Mouse (Mus musculus) hindbrain, embryonic 14.5 days (tissue): ENCODE results near the gene Slc7a5. TPM values are rescaled to one million over a fixed set of nuclear protein-coding genes. Genes with fewer than 3 reads are reported as not detected.

Experiments used
- ATAC-seq: fragments of 200-750 bp; cut with Nextera tagmentation; 2 replicates; pipeline ENCODE4 v1.8.0; 2017; ENCODE audit warnings: moderate number of reproducible peaks, mild to moderate bottlenecking, moderate TSS enrichment, moderate library complexity; ENCODE audit not compliant: low FRiP score
- DNase-seq: peaks from one replicate; pipeline ENCODE4 v3.0.0-alpha.2; 2015; ENCODE audit warnings: low spot score
- H3K27ac ChIP-seq: fragments of 300-500 bp; sonication (generic); 2 replicates; pipeline ENCODE4 v1.5.1; 2014; ENCODE audit warnings: mild to moderate bottlenecking, moderate library complexity
- H3K27me3 ChIP-seq: fragments of 300-500 bp; sonication (generic); 2 replicates; pipeline ENCODE4 v1.6.1; 2014; ENCODE audit warnings: mild to moderate bottlenecking, low read length, mixed read lengths; ENCODE audit not compliant: control insufficient read depth, insufficient read depth
- H3K36me3 ChIP-seq: fragments of 300-500 bp; sonication (generic); replicated peaks from 2 replicates; pipeline ENCODE4 v1.6.1; 2014; ENCODE audit not compliant: control insufficient read depth, insufficient read depth
- H3K4me1 ChIP-seq: fragments of 300-500 bp; sonication (generic); replicated peaks from 2 replicates; pipeline ENCODE4 v1.6.1; 2014; ENCODE audit warnings: antibody characterized with exemption, low read length, mixed read lengths; ENCODE audit not compliant: control insufficient read depth, insufficient read depth
- H3K4me2 ChIP-seq: fragments of 300-500 bp; sonication (generic); replicated peaks from 2 replicates; pipeline ENCODE4 v1.6.1; 2014; ENCODE audit warnings: mild to moderate bottlenecking, moderate library complexity
- H3K4me3 ChIP-seq: fragments of 300-500 bp; sonication (generic); replicated peaks from 2 replicates; pipeline ENCODE4 v1.5.1; 2014; ENCODE audit warnings: mild to moderate bottlenecking, low read length
- H3K9ac ChIP-seq: fragments of 300-500 bp; sonication (generic); 2 replicates; pipeline ENCODE4 v1.6.1; 2014
- H3K9me3 ChIP-seq: fragments of 300-500 bp; sonication (generic); 2 replicates; pipeline ENCODE4 v1.6.1; 2016; ENCODE audit warnings: low read length; ENCODE audit not compliant: control insufficient read depth
- WGBS: fragments of 180-500 bp; shearing (Covaris S2); extraction: QIAGEN DNeasy Blood & Tissue Kit; methylation state at CpG from one replicate; pipeline ENCODE4 v1.1.7; 2014; 5-methylcytosine and 5-hydroxymethylcytosine counted together
- polyA plus RNA-seq: library from polyadenylated mRNA; unstranded; fragments of >200 nt; fragmentation: Nextera tagmentation; extraction: Ambion mirVana; gene quantifications from 2 replicates; pipeline ENCODE4 v1.2.1, GENCODE M21; 2014

The Slc7a5 gene
- polyA plus RNA-seq, 1 experiment from 2014 or later: 57.3 TPM

DNA sequence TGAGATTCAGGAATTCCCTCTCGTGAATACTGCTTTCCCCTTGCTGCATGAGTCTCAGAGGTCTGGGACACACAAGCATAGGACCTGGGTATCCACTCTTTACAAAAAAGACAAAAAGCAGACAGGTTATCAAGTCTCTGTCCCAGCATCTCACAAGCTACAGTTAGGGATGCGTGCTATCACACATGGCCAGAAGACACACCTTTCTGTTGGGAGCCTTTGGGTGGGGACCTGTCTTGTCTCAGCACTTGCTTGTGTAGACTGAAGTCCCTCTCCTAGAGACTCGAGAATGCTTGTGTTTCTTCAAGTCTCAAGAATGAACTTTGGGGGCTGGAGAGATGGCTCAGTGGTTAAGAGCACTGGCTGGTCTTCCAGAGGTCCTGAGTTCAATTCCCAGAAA, 5.3 kb upstream of the Slc7a5 start:
- Histone ChIP-seq H3K36me3 (no peaks in the 10 kb centered on the region), H3K4me2 (no peak overlapping the region), H3K27me3 (no peaks in the 10 kb centered on the region; the same call in 1 of the 2 replicates), H3K9me3 (no peaks in the 10 kb centered on the region), H3K4me1 (peaks cover 3% of the 10 kb centered on the region), H3K27ac (no peak overlapping the region), H3K4me3 (no peak overlapping the region), H3K9ac (no peak overlapping the region)
- 73% methylated on average over 3 of the region's 3 CpGs for WGBS
- DNase-seq (no peak), ATAC-seq (no peak)

DNA sequence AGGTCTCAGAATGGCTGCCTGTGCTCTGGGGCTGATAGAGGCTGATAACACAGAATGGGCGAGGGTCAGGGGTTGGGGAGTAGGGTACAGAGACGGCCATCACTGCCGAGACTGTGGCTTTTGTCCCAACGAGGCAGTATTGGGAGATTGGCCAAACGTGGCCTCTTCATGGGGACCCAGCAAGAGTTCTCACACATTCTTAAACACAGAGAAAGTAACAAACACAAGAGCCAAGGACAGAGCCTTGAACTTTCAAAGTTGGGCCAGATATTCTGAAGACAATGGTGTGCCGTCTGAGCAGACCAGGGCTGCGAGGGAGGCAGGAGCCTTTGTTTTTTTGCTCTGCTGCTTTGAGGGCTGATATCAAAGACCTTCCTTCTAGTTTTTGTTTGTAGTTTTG, 4.5 kb upstream of the Slc7a5 start:
- no peak overlapping the region for H3K27ac ChIP-seq
- no peak overlapping the region for H3K4me2 ChIP-seq
- WGBS: 66% methylated on average over 7 of the region's 7 CpGs
- H3K27me3 ChIP-seq: no peaks in the 10 kb centered on the region; the same call in 1 of the 2 replicates
- H3K36me3 ChIP-seq: no peaks in the 10 kb centered on the region
- no peaks in the 10 kb centered on the region for H3K9me3 ChIP-seq
- no peak overlapping the region for H3K4me3 ChIP-seq
- no peak overlapping the region for H3K9ac ChIP-seq
- peaks cover 5% of the 10 kb centered on the region for H3K4me1 ChIP-seq
- no peak for ATAC-seq
- DNase-seq: no peak

DNA sequence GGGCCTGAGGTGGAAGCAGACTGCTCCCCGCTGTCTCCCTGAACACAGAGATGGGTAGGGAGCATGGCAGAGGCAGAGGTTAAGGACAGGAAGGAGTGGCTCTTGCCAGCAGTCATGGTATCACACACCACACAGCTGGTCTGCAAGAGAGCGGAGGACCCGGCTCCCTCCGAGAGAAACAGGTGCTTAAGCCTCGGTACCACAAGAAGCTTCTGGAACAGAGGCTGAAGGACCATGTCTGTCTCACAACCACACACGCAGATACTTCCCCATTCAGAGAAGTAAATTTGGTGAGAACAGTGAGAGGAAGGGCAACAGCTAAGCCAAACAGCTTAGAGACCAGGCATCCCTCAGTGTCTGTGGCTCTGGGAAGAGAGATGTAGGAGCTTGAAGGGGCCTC, 3.9 kb upstream of the Slc7a5 start:
- DNase-seq (no peak), ATAC-seq (no peak)
- Histone ChIP-seq H3K4me3 (no peak overlapping the region), H3K36me3 (no peaks in the 10 kb centered on the region), H3K4me1 (peaks cover 7% of the 10 kb centered on the region), H3K9ac (no peak overlapping the region), H3K4me2 (no peak overlapping the region), H3K27me3 (no peaks in the 10 kb centered on the region; the same call in 1 of the 2 replicates), H3K9me3 (no peaks in the 10 kb centered on the region), H3K27ac (no peak overlapping the region)
- WGBS: 88% methylated on average over 6 of the region's 6 CpGs

DNA sequence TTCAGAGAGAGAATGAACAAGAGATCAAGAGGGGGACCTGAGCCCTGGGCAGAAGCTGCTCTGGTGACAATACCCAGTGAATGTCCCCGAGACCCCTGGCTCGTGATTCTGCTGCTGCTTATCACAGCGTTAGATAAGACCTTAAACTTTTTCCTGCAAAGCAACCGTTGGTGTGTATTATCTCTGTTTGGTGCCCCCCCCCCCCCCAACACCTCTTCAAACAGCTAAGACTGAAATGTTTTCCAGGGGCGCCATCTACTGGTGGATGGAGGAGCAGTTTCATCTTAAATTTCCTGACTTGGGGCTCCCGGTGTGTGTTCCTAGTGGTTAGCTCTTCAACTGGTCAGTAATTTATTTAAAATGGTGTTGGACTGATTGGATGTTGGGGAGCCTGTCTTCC, 2.2 kb upstream of the Slc7a5 start:
- Histone ChIP-seq H3K27me3 (no peaks in the 10 kb centered on the region; the same call in 1 of the 2 replicates), H3K4me3 (no peak overlapping the region), H3K4me2 (no peak overlapping the region), H3K4me1 (peaks cover 22% of the 10 kb centered on the region), H3K36me3 (no peaks in the 10 kb centered on the region), H3K9ac (no peak overlapping the region), H3K27ac (no peak overlapping the region), H3K9me3 (no peaks in the 10 kb centered on the region)
- 4% methylated on average over 6 of the region's 6 CpGs for WGBS
- DNase-seq: peak; percentile 82
- ATAC-seq: no peak

DNA sequence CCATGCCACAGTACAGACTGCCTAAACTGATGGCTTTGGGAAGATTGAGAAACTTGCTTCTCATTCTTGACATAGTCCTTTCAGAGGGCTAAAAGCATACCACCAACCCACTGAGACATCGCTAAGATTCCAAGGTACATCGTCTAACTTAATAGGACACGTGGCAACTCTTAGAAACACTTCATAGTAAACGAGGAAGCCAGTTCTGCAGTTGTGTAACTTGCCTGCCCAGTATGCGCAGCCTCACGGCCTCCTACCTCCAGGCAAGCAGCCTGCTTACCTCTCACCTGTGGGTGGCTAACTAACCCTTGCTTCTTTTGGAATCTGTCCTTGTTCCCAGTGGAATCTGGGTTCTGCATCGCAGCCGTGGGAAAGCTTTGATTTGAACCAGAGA, 1.7 kb upstream of the Slc7a5 start:
- DNase-seq (no peak), ATAC-seq (no peak)
- 71% methylated on average over 8 of the region's 8 CpGs for WGBS
- Histone ChIP-seq H3K36me3 (no peaks in the 10 kb centered on the region), H3K4me2 (no peak overlapping the region), H3K4me1 (peaks cover 22% of the 10 kb centered on the region), H3K9ac (no peak overlapping the region), H3K27me3 (no peaks in the 10 kb centered on the region; the same call in 1 of the 2 replicates), H3K4me3 (no peak overlapping the region), H3K9me3 (no peaks in the 10 kb centered on the region), H3K27ac (no peak overlapping the region)

DNA sequence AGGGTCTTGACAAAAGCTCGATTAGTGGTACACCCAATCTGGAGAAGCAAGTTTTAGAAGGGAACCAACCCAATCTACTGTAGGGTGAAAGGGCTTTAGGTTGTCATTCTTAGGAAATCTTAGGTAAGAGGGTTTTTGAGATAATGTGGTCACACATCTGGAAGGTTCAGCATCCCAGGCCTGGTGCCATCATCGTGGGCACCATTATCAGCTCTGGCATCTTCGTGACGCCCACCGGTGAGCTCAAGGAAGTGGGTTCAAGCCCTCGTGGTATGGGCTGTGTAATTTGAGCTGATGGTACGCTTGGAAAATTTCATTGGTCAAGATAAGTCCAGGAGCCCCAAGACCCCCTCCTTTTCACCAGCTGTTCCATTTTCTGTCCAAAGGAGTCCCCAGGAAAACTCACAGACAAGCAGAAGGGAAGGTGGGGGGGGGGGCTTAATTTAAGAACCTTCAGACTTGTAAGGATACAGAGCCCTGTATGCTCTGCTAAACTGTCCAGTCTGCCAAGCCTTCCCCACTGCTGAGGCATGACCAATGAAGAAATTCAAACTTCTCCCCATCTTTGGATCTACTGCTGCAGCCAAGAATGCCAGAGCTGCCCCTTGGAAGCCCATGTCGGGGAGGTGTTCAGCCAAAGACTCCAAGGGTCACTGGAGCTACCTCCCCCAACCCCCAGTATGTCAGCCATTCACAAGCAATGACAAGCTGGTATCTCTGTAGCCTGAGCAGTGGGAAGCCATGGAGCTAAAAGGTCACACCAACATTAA, 1.1 kb upstream of the Slc7a5 start:
- 66% methylated on average over 8 of the region's 8 CpGs for WGBS
- Histone ChIP-seq H3K4me3 (no peak overlapping the region), H3K27ac (no peak overlapping the region), H3K4me1 (peaks cover 22% of the 10 kb centered on the region), H3K27me3 (no peaks in the 10 kb centered on the region; the same call in 1 of the 2 replicates), H3K9ac (no peak overlapping the region), H3K4me2 (no peak overlapping the region), H3K36me3 (no peaks in the 10 kb centered on the region), H3K9me3 (no peaks in the 10 kb centered on the region)
- ATAC-seq (no peak), DNase-seq (no peak)

DNA sequence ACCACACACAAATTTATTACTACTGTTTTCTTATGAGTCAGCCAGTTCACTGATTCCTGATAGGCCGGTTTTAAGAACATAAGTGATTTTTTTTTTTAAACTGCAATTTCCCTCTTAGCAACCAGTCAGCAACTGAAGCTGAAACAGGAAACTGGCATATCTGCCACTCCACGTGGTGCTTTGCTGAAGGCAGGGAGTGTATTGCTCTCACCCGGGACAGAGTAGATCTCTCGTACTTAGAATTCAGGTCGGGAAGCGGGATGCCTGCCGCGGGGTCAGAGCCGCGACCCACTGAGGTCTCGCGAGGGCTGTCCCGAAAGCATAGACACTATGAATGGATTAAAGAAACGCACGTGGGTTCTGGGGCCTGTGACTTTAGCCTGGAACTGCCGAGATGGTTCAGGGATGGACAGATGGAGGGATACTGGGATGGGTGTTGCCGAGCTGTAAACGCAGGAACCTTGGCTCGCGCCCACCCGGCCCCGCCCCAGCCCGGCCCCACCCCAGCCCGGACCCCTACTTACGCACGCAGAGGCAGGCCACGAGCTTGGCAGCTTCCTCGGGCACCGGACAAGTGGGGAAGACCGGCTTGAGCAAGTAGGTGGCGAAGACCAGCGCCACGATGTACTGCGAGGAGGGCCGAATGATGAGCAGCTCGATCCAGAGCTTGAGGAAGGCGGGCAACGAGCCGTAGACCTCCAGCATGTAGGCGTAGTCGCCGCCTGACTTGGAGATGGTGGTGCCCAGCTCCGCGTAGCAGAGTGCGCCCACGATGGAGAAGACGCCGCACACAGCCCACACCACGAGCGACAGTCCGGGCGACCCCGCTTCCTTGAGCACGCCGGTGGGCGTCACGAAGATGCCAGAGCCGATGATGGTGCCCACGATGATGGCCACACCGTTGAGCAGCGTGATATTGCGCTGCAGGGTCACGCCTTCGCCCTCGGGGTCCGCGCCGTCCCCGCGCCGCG, 667 bp downstream of the Slc7a5 start:
- H3K9ac ChIP-seq: peak overlapping the region; percentile 68
- no peaks in the 10 kb centered on the region for H3K9me3 ChIP-seq
- peak overlapping the region; percentile 78 for H3K4me2 ChIP-seq
- no peaks in the 10 kb centered on the region for H3K36me3 ChIP-seq
- no peaks in the 10 kb centered on the region; the same call in 1 of the 2 replicates for H3K27me3 ChIP-seq
- H3K4me3 ChIP-seq: peak overlapping the region; percentile 66
- ATAC-seq (peak; percentile 63), DNase-seq (no peak)
- WGBS: under 1% methylated on average over 72 of the region's 72 CpGs
- H3K4me1 ChIP-seq: peaks cover 22% of the 10 kb centered on the region
- peak overlapping the region; percentile 40; the same call in 1 of the 2 replicates for H3K27ac ChIP-seq

DNA sequence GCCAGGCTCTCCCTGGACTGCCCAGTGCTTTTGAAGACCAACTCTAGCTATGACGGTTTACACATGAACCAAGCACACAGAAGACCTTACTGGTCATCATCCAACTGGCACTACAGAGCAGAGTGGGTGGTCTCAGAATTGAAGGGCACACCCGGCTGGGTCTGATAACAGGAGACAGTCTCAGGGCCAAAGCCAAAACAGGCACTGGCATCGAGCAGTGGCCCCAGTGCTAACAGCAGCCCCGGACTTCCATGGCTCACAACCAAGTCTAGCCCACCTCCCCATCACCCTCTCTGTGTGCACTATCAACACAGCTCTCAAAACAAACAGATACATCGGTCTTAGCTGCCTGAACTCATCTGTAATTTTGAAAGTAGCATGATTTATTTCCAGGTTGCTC, 1.6 kb downstream of the Slc7a5 start:
- Histone ChIP-seq H3K36me3 (no peaks in the 10 kb centered on the region), H3K9me3 (no peaks in the 10 kb centered on the region), H3K27ac (no peak overlapping the region), H3K4me1 (peaks cover 22% of the 10 kb centered on the region), H3K4me3 (peak overlapping the region; percentile 66), H3K4me2 (peak overlapping the region; percentile 78), H3K27me3 (no peaks in the 10 kb centered on the region; the same call in 1 of the 2 replicates), H3K9ac (peak overlapping the region; percentile 68)
- ATAC-seq: no peak
- WGBS: 41% methylated on average over 5 of the region's 5 CpGs
- no peak for DNase-seq

DNA sequence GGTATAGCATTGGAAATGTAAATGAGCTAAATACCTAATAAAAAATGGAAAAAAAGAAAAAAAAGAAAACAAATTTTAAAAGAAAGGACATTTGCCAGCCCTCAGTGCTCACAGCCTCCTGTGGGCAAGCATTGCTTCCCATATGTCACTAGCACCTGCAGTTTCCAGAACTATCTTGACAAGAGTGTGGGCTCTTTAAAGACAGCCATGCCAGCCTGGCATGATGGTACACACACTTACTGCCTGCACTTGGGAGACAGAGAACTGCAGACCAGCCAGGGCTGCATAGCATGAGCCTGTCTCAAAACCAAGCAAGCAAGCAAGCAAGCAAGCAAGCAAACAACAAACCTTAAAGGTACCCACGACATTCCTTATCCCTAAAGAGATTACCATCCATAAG, 2.1 kb downstream of the Slc7a5 start:
- Histone ChIP-seq H3K36me3 (no peaks in the 10 kb centered on the region), H3K27me3 (no peaks in the 10 kb centered on the region; the same call in 1 of the 2 replicates), H3K4me3 (peak overlapping the region; percentile 66), H3K4me2 (peak overlapping the region; percentile 78), H3K4me1 (peaks cover 22% of the 10 kb centered on the region), H3K27ac (no peak overlapping the region), H3K9ac (peak overlapping the region; percentile 68), H3K9me3 (no peaks in the 10 kb centered on the region)
- ATAC-seq (no peak), DNase-seq (no peak)
- 65% methylated on average over 1 of the region's 1 CpGs for WGBS
